Mouse (Mus musculus) MEL (cell line): ENCODE data around the gene 4931428F04Rik. TPM values are rescaled to one million over a fixed set of nuclear protein-coding genes. Genes with fewer than 3 reads are reported as not detected.

Experiments used
- DNase-seq: peaks from one replicate; pipeline ENCODE4 v3.0.0; 2011; ENCODE audit warnings: low read depth, low spot score
- H3K27ac ChIP-seq: 2 replicates; pipeline ENCODE4 v1.5.1; 2012; ENCODE audit warnings: low read depth, mild to moderate bottlenecking, control low read depth, low read length, moderate library complexity; ENCODE audit not compliant: control insufficient read depth
- H3K27me3 ChIP-seq, 2 experiments: fragments of 150-350 bp in 1 of 2; sonication (generic) in 1 of 2; 2 replicates each; pipeline ENCODE4 v1.6.1; 2012; ENCODE audit warnings: low read length in 2 of 2, mild to moderate bottlenecking in 2 of 2, improper control_type of control experiment in 1 of 2, moderate library complexity in 1 of 2; ENCODE audit not compliant: insufficient read depth in 2 of 2, control insufficient read depth in 1 of 2
- H3K36me3 ChIP-seq, 2 experiments: 2 replicates each; pipeline ENCODE4 v1.6.1; 2012 to 2014; ENCODE audit warnings: low read length in 2 of 2, improper control_type of control experiment in 1 of 2, inconsistent platforms in 1 of 2, mild to moderate bottlenecking in 1 of 2; ENCODE audit not compliant: insufficient read depth in 2 of 2, control insufficient read depth in 1 of 2
- H3K4me1 ChIP-seq, 2 experiments: fragments of 150-350 bp in 1 of 2; sonication (generic) in 1 of 2; 2 replicates each; pipeline ENCODE4 v1.6.1; 2012; ENCODE audit warnings: low read length in 2 of 2, improper control_type of control experiment in 1 of 2, mild to moderate bottlenecking in 1 of 2; ENCODE audit not compliant: insufficient read depth in 2 of 2, control insufficient read depth in 1 of 2
- H3K4me3 ChIP-seq, 2 experiments: fragments of 150-350 bp in 1 of 2; sonication (generic) in 1 of 2; 2 replicates each; pipeline ENCODE4 v1.5.1; 2012; ENCODE audit warnings: low read depth in 2 of 2, low read length in 2 of 2, mild to moderate bottlenecking in 2 of 2, moderate library complexity in 2 of 2, control low read depth in 1 of 2, improper control_type of control experiment in 1 of 2; ENCODE audit not compliant: control insufficient read depth in 1 of 2, insufficient read depth in 1 of 2
- H3K79me2 ChIP-seq: 2 replicates; pipeline ENCODE4 v1.6.1; 2012; ENCODE audit warnings: mild to moderate bottlenecking, low read length, moderate library complexity; ENCODE audit not compliant: control insufficient read depth, poor library complexity, insufficient read depth
- H3K9ac ChIP-seq: 2 replicates; pipeline ENCODE4 v1.6.1; 2012; ENCODE audit warnings: low read depth, mild to moderate bottlenecking, control low read depth, low read length, moderate library complexity; ENCODE audit not compliant: control insufficient read depth, poor library complexity, severe bottlenecking
- H3K9me3 ChIP-seq: fragments of 150-350 bp; sonication (generic); replicated peaks from 2 replicates; pipeline ENCODE4 v1.6.1; 2012; ENCODE audit warnings: mild to moderate bottlenecking, low read length, improper control_type of control experiment, moderate library complexity; ENCODE audit not compliant: insufficient read depth
- BHLHE40 ChIP-seq: IDR thresholded peaks from 2 replicates; pipeline ENCODE4 v1.6.1; 2012; ENCODE audit warnings: low read depth, mild to moderate bottlenecking, inconsistent platforms, low read length, improper control_type of control experiment, borderline replicate concordance
- CHD2 ChIP-seq: IDR thresholded peaks from 2 replicates; pipeline ENCODE4 v1.6.1; 2011; ENCODE audit warnings: low read length, improper control_type of control experiment
- CTCF ChIP-seq, 3 experiments: IDR thresholded peaks in 2 of 3; conservative IDR thresholded peaks in 1 of 3; 2 replicates each; pipeline ENCODE4 v1.5.1; 2011 to 2012; ENCODE audit warnings: low read length in 3 of 3, low read depth in 2 of 3, mild to moderate bottlenecking in 2 of 3, improper control_type of control experiment in 1 of 3, inconsistent platforms in 1 of 3, mixed read lengths in 1 of 3, moderate library complexity in 1 of 3; ENCODE audit not compliant: control insufficient read depth in 1 of 3, insufficient read depth in 1 of 3, poor library complexity in 1 of 3, severe bottlenecking in 1 of 3
- E2F4 ChIP-seq: IDR thresholded peaks from 2 replicates; pipeline ENCODE4 v1.6.1; 2011; ENCODE audit warnings: low read depth, low read length, improper control_type of control experiment, borderline replicate concordance
- EP300 ChIP-seq, 2 experiments: IDR thresholded peaks; 2 replicates each; pipeline ENCODE4 v1.6.1; 2011; ENCODE audit warnings: improper control_type of control experiment in 2 of 2, low read length in 2 of 2, low read depth in 1 of 2, mild to moderate bottlenecking in 1 of 2
- GABPA ChIP-seq: IDR thresholded peaks from 2 replicates; pipeline ENCODE4 v1.6.1; 2012; ENCODE audit warnings: low read depth, mild to moderate bottlenecking, inconsistent platforms, low read length, improper control_type of control experiment, moderate library complexity
- MAFK ChIP-seq: IDR thresholded peaks from 2 replicates; pipeline ENCODE4 v1.6.1; 2011; ENCODE audit warnings: low read depth, mild to moderate bottlenecking, low read length, improper control_type of control experiment, borderline replicate concordance
- MAZ ChIP-seq: IDR thresholded peaks from 2 replicates; pipeline ENCODE4 v1.6.1; 2012; ENCODE audit warnings: low read depth, mild to moderate bottlenecking, inconsistent platforms, low read length, improper control_type of control experiment
- MXI1 ChIP-seq: IDR thresholded peaks from 2 replicates; pipeline ENCODE4 v1.6.1; 2011; ENCODE audit warnings: mild to moderate bottlenecking, low read depth, low read length, improper control_type of control experiment
- NRF1 ChIP-seq: IDR thresholded peaks from 2 replicates; pipeline ENCODE4 v1.6.1; 2014; ENCODE audit warnings: low read depth, mild to moderate bottlenecking, inconsistent platforms, low read length, improper control_type of control experiment, moderate library complexity; ENCODE audit not compliant: poor library complexity, insufficient read depth, severe bottlenecking
- POLR2A ChIP-seq, 2 experiments: IDR thresholded peaks; 2 replicates each; pipeline ENCODE4 v1.6.1; 2011 to 2012; ENCODE audit warnings: low read length in 2 of 2, mild to moderate bottlenecking in 2 of 2, control low read depth in 1 of 2, improper control_type of control experiment in 1 of 2, low read depth in 1 of 2, moderate library complexity in 1 of 2; ENCODE audit not compliant: control insufficient read depth in 1 of 2, insufficient read depth in 1 of 2, poor library complexity in 1 of 2
- POLR2AphosphoS2 ChIP-seq: IDR thresholded peaks from 2 replicates; pipeline ENCODE4 v1.6.1; 2011; ENCODE audit warnings: low read length, improper control_type of control experiment
- RAD21 ChIP-seq: IDR thresholded peaks from 2 replicates; pipeline ENCODE4 v1.6.1; 2011; ENCODE audit warnings: mild to moderate bottlenecking, low read depth, low read length, improper control_type of control experiment
- RCOR1 ChIP-seq: IDR thresholded peaks from 2 replicates; pipeline ENCODE4 v1.6.1; 2012; ENCODE audit warnings: low read depth, mild to moderate bottlenecking, inconsistent platforms, low read length, improper control_type of control experiment
- SIN3A ChIP-seq: IDR thresholded peaks from 2 replicates; pipeline ENCODE4 v1.6.1; 2012; ENCODE audit warnings: low read length, improper control_type of control experiment, inconsistent platforms
- SMC3 ChIP-seq: IDR thresholded peaks from 2 replicates; pipeline ENCODE4 v1.6.1; 2011; ENCODE audit warnings: low read depth, low read length, improper control_type of control experiment
- TAL1 ChIP-seq: IDR thresholded peaks from 2 replicates; pipeline ENCODE4 v1.6.1; 2012; ENCODE audit warnings: mild to moderate bottlenecking, inconsistent platforms, low read length, moderate library complexity, mixed read lengths
- TCF12 ChIP-seq: IDR thresholded peaks from 2 replicates; pipeline ENCODE4 v1.6.1; 2014; ENCODE audit warnings: low read depth, mild to moderate bottlenecking, inconsistent platforms, low read length, improper control_type of control experiment, moderate library complexity
- UBTF ChIP-seq: IDR thresholded peaks from 2 replicates; pipeline ENCODE4 v1.6.1; 2012; ENCODE audit warnings: low read depth, mild to moderate bottlenecking, inconsistent platforms, low read length, improper control_type of control experiment, moderate library complexity, borderline replicate concordance; ENCODE audit not compliant: insufficient read depth
- USF1 ChIP-seq: IDR thresholded peaks from 2 replicates; pipeline ENCODE4 v1.6.1; 2014; ENCODE audit warnings: low read depth, mild to moderate bottlenecking, inconsistent platforms, low read length, improper control_type of control experiment, moderate library complexity
- USF2 ChIP-seq, 2 experiments: IDR thresholded peaks; 2 replicates each; pipeline ENCODE4 v1.6.1; 2011 to 2012; ENCODE audit warnings: improper control_type of control experiment in 2 of 2, low read length in 2 of 2, borderline replicate concordance in 1 of 2, inconsistent platforms in 1 of 2, low read depth in 1 of 2, mild to moderate bottlenecking in 1 of 2; ENCODE audit not compliant: insufficient read depth in 1 of 2
- polyA plus RNA-seq, 2 experiments: library from polyadenylated mRNA; stranded (reverse) in 1 of 2; unstranded in 1 of 2; fragments of >175 nt in 1 of 2; fragments of >200 nt in 1 of 2; gene quantifications; 2 replicates each; pipeline versions ENCODE4 v1.2.1 to v1.2.4; 2012; ENCODE audit warnings: low replicate concordance in 2 of 2, low read depth in 1 of 2; ENCODE audit not compliant: insufficient read length in 2 of 2, insufficient read depth in 1 of 2, missing spikeins in 1 of 2
- total RNA-seq: library from RNA; depleted of rRNA; stranded (reverse); fragments of 300-350 nt; gene quantifications from 2 replicates; pipeline ENCODE4 v1.2.3, GENCODE M21; 2012

The 4931428F04Rik gene
- total and polyA plus RNA-seq, 3 experiments: 8.2 to 13.0 TPM; not detected in 1

DNA sequence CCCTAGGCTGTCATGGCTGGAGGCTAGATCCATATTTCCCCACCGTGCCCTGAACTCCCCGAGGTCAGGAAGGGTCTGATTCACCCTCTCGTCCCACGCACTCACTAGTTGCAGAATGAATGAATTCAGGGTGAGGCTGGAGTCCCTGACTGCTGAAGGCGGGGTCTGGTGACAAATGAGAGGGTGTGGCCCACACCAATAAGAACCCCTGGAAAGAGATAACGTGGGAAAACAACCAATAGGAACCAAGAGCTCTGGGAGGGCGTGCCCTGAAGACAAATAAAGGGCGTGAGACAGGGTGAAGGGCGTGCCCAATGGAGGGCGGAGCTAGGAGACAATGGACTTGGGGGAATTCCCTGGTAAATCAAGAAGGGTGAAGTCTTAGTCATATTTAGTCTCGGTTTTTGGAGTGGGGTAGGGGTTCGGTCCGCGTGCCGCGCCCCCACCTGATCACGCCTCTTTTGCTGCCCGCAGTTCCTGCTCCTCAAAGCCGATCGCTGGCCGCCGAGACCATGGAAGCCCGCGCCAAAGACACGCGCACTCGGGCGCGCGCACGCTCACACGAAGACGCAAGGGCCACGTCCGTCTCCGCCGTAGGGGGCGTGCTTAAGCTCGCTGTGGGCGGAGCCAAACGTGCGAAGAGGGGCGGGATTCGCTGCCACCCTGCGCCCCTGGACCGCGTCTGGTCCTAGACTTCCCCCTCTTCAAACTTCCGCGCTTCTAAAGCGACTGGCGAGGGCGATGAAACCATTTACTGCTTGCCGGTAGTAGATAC is 519 bp downstream of the 4931428F04Rik start (continued):
- TF ChIP-seq BHLHE40: peak; percentile 34; the same call in 1 of the 2 replicates
- peak; percentile 67 for TF ChIP-seq NRF1
- TF ChIP-seq UBTF: no peak
- TF ChIP-seq RAD21: no peak
- peak; percentile 78 for TF ChIP-seq SIN3A
- no peak for TF ChIP-seq EP300 (IDR thresholded peaks at IDR 0.05; ENCODE audit: low read depth in 1 of 2, low read length in 2 of 2)
- peak; percentile 67 for TF ChIP-seq MXI1
- no peak for TF ChIP-seq GABPA
- TF ChIP-seq POLR2A (IDR thresholded peaks at IDR 0.05; ENCODE audit: control insufficient read depth in 1 of 2, insufficient read depth in 1 of 2, low read depth in 1 of 2, low read length in 2 of 2, poor library complexity in 1 of 2): peak; percentile 81 to 88
- peak; percentile 68 for TF ChIP-seq TCF12
- no peak for TF ChIP-seq MAFK
- TF ChIP-seq USF1: peak; percentile 51
- 0 out of 6 replicates have a peak, but pooled peaks of 1 of the 3 experiments have one; percentile 7 for TF ChIP-seq CTCF (IDR thresholded peaks at IDR 0.05 in 2 of 3, conservative IDR thresholded peaks at IDR 0.05 in 1 of 3; ENCODE audit: control insufficient read depth in 1 of 3, insufficient read depth in 1 of 3, low read depth in 2 of 3, low read length in 3 of 3, poor library complexity in 1 of 3, severe bottlenecking in 1 of 3)
- TF ChIP-seq RCOR1: no peak
- no peak for TF ChIP-seq USF2 (IDR thresholded peaks at IDR 0.05; ENCODE audit: borderline replicate concordance in 1 of 2, insufficient read depth in 1 of 2, low read depth in 1 of 2, low read length in 2 of 2)
- TF ChIP-seq TAL1: no peak

DNA sequence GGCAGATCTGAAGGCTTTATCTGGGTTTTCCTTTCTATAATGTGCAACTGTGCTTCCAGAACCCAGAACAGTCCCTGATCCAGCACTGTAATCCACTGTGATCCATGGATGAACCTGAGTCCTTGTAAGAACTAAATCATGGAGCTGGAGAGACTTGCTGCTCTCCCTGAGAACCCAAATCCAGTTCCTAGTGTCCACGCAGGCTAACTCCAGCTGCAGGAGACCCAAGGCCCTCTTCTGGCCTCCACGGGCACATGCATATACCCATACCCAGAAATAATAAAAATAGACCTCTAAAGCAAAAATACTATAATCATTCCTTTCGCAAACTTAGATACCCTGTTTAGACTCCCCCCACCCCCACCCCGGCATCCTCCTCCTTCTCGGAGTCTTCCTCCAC is 1.4 kb downstream of the 4931428F04Rik start:
- H3K27me3 ChIP-seq: no peaks in the 10 kb centered on the region
- no peak overlapping the region; the same call in 1 of the 2 replicates for H3K27ac ChIP-seq
- H3K79me2 ChIP-seq: peaks cover 3% of the 10 kb centered on the region
- peaks cover 4 to 20% of the 10 kb centered on the region in 2 experiments; a peak in 3 of 4 replicates for H3K4me1 ChIP-seq
- peak; percentile 58 for DNase-seq
- TF ChIP-seq CTCF (IDR thresholded peaks at IDR 0.05 in 2 of 3, conservative IDR thresholded peaks at IDR 0.05 in 1 of 3; ENCODE audit: control insufficient read depth in 1 of 3, insufficient read depth in 1 of 3, low read depth in 2 of 3, low read length in 3 of 3, poor library complexity in 1 of 3, severe bottlenecking in 1 of 3) (peak; percentile 9 to 20 (median 19); a peak in 2 of 6 replicates), MAZ (0 out of 2 replicates have a peak, but pooled peaks have one; percentile 14), POLR2AphosphoS2 (no peak), SMC3 (peak; percentile 36), E2F4 (no peak), CHD2 (no peak)
- TF ChIP-seq, all 39 proteins: peak for 3
- Histone ChIP-seq H3K9ac (peak overlapping the region; percentile 59), H3K36me3 (peaks cover 0 to 6% of the 10 kb centered on the region in 2 experiments; a peak in 2 of 4 replicates), H3K4me3 (peak overlapping the region; percentile 70 to 86), H3K9me3 (no peaks in the 10 kb centered on the region)
